Mouse (Mus musculus): ENCODE results near the gene Trim40. TPM values are rescaled to one million over a fixed set of nuclear protein-coding genes. Genes with fewer than 3 reads are reported as not detected.
"Not testable (repeated sequence)": the region's sequence is repeated elsewhere in the genome, so short reads cannot be mapped to it uniquely, and the experiment has no call there.

Gene Trim40
- polyA plus RNA-seq, 1 experiment = not detected

DNA sequence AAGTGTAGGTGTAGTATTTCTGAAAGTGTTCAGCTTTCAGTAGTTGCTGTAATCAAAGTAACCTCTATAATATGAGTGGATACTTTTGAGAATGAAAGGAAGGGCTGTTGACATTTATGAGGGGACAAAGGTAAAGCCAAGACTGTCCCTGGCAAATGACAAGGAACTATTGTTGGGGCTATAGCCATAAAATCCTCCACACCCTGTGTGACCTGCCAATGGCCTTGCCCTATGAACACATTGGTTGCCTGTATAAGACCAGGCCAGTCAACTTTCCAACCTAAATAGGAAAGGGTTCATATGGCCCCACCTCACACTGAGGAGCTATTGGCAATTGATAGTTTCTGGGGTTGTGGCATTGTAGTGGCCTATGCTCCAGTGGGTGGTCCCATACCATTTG is 7.1 kb upstream of the Trim40 start:
- TF ChIP-seq FLI1 (IDR thresholded peaks at IDR 0.05; ENCODE audit: low read length) = no peak
- TF ChIP-seq GATA1 (IDR thresholded peaks at IDR 0.05; ENCODE audit: borderline replicate concordance, low read length) = no peak
- no peak overlapping the region for H3K4me3 ChIP-seq (replicated peaks)
- no peaks in the 10 kb centered on the region for H3K9me3 ChIP-seq
- H3K36me3 ChIP-seq (replicated peaks; ENCODE audit: low read length) = no peaks in the 10 kb centered on the region
- peaks cover 31% of the 10 kb centered on the region for H3K4me1 ChIP-seq
- H3K27me3 ChIP-seq (replicated peaks) = peaks cover 47% of the 10 kb centered on the region

DNA sequence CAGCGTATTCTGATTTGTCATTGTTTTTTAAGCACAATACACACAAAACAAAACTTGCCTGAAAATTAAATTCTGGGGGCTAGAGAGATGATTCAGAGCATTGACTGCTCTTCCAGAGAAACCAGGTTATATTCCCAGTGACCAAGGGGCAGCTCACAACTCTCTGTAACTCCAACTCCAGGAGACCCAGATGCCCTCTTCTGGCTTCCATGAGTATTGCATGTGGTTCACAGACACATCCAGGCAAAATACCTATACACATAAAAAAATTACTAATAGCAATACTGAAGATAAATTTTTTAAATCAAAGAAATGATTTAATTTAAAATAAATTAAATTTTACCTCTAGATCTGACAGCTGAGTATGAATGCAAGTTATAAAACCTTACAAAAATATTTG is 6.7 kb upstream of the Trim40 start:
- no peak for TF ChIP-seq GATA1 (IDR thresholded peaks at IDR 0.05; ENCODE audit: borderline replicate concordance, low read length)
- TF ChIP-seq FLI1 (IDR thresholded peaks at IDR 0.05; ENCODE audit: low read length) = no peak
- H3K4me3 ChIP-seq (replicated peaks) = no peak overlapping the region
- no peaks in the 10 kb centered on the region for H3K36me3 ChIP-seq (replicated peaks; ENCODE audit: low read length)
- H3K27me3 ChIP-seq (replicated peaks) = peaks cover 47% of the 10 kb centered on the region
- no peaks in the 10 kb centered on the region for H3K9me3 ChIP-seq
- H3K4me1 ChIP-seq = peaks cover 31% of the 10 kb centered on the region

DNA sequence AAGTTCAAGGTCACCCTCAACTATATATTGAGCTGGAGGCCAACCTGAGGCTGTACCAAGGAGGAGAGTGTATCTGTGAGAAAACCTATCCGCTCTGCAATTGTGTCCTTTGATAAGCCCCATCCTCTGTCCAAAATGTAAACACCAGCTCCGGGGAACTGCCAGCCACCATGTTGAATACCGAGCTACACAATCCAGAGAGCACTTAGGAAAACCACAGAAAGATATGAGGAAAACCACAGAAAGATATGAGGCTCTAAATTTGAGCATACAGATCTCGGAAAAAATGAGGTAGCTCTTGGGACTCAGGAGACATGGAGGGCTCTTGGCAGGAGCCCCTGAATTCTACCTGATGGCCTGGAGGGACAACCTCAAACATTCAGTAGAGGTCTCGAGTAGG is 3.5 kb upstream of the Trim40 start:
- H3K4me3 ChIP-seq (replicated peaks) = no peak overlapping the region
- peaks cover 52% of the 10 kb centered on the region for H3K27me3 ChIP-seq (replicated peaks)
- no peaks in the 10 kb centered on the region for H3K9me3 ChIP-seq
- H3K36me3 ChIP-seq (replicated peaks; ENCODE audit: low read length) = no peaks in the 10 kb centered on the region
- no peak for TF ChIP-seq GATA1 (IDR thresholded peaks at IDR 0.05; ENCODE audit: borderline replicate concordance, low read length)
- TF ChIP-seq FLI1 (IDR thresholded peaks at IDR 0.05; ENCODE audit: low read length) = no peak
- H3K4me1 ChIP-seq = peaks cover 27% of the 10 kb centered on the region

DNA sequence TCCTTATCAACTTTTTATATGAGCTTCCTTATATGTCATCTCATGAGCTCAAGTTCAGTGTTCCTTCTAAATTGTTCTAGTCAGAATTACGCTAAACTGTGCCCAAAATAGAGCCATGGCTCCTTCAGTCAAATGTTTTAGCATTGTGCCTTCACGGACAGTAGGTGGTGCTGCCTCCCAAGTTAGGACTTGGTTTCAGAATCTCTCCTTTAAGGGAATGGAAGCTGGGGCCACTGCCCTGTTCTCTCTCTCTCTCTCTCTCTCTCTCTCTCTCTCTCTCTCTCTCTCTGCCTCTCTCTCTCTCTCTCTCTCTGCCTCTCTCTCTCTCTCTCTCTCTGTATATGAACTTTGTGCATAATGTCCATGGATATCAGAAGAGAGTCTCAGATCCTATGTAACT is 2.4 kb upstream of the Trim40 start:
- H3K27me3 ChIP-seq (replicated peaks) = peaks cover 48% of the 10 kb centered on the region

DNA sequence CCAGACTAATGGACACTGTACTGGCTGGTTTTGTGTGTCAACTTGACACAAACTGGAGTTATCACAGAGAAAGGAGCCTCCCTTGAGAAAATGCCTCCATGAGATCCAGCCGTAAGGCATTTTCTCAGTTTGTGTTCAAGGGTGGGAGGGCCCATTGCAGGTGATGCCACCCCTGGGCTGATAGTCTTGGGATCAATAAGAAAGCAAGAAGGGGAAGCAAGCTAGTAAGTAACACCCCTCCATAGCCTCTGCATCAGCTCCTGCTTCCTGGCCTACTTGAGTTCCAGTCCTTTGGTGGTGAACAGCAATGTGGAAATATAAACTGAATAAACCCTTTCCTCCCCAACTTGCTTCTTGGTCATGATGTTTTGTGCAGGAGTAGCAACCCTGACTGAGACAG is 1.6 kb upstream of the Trim40 start:
- peaks cover 23% of the 10 kb centered on the region for H3K4me1 ChIP-seq

More for the DNA sequence above, 2.4 kb upstream of the Trim40 start:
- no peaks in the 10 kb centered on the region for H3K36me3 ChIP-seq (replicated peaks; ENCODE audit: low read length)
- H3K4me3 ChIP-seq (replicated peaks) = no peak overlapping the region
- no peak for TF ChIP-seq GATA1 (IDR thresholded peaks at IDR 0.05; ENCODE audit: borderline replicate concordance, low read length)
- no peak for TF ChIP-seq FLI1 (IDR thresholded peaks at IDR 0.05; ENCODE audit: low read length)
- peaks cover 23% of the 10 kb centered on the region for H3K4me1 ChIP-seq
- H3K9me3 ChIP-seq = no peaks in the 10 kb centered on the region

DNA sequence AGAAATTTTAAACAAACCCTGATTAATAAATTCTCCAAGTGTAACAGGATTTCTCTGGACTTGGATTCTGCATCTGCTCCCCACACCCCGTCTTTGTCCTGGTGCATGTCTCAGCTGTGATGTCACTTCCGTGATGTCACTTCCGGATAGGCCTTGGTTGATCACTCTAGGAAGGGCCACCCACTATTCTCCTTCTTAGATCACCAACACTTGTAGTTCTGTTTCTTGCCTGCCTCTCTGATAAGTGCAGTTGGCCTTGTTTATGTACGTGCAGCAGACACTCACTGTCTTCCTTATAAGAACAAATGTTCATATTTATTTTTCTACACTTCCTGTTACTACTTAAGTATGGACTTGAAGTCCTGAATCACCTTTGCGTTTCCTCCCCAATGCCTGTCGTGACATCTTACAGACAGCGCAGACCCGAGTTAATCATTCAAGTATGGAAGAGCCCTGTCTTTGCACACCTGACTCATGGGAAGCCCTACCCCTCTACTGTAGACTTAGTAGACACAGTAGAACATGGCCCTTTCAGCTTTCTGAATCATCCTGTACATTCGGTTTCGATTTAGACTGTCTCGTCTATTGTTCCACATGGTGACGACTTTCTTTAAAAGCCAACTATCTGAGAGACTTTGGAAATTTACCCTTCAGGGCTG is 4.7 kb downstream of the Trim40 start:
- TF ChIP-seq GATA1 (IDR thresholded peaks at IDR 0.05; ENCODE audit: borderline replicate concordance, low read length) (no peak), FLI1 (IDR thresholded peaks at IDR 0.05; ENCODE audit: low read length) (no peak)
- Histone ChIP-seq H3K27me3 (replicated peaks) (peaks cover 42% of the 10 kb centered on the region), H3K36me3 (replicated peaks; ENCODE audit: low read length) (no peaks in the 10 kb centered on the region), H3K4me3 (replicated peaks) (no peak overlapping the region), H3K4me1 (peaks cover 7% of the 10 kb centered on the region), H3K9me3 (no peaks in the 10 kb centered on the region)

More for the DNA sequence above, 1.6 kb upstream of the Trim40 start:
- not testable (repeated sequence) for H3K4me3 ChIP-seq (replicated peaks); H3K9me3 ChIP-seq; H3K36me3 ChIP-seq (replicated peaks; ENCODE audit: low read length)
- H3K27me3 ChIP-seq (replicated peaks) = peaks cover 47% of the 10 kb centered on the region

DNA sequence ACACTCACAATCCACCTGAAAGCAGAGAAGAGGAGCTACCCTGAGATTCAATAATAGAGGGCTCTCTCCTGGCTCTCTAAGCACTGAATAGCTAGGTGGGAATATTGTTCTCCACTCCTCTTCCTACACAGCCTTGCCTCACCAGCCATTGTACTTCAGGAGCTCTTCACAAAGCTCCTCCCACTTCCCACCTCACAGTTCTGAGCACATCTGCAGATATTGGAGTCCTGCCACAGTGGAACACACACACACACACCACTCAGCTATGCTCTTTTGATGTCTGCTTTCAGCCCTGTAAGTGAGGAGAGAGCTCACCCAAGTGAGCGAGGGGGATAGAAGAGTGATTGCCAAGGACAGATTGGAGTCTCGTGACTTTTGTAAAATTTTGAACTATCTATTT is 6.6 kb downstream of the Trim40 start:
- no peaks in the 10 kb centered on the region for H3K36me3 ChIP-seq (replicated peaks; ENCODE audit: low read length)
- H3K27me3 ChIP-seq (replicated peaks) = peaks cover 36% of the 10 kb centered on the region
- H3K4me1 ChIP-seq = peaks cover 13% of the 10 kb centered on the region
- TF ChIP-seq GATA1 (IDR thresholded peaks at IDR 0.05; ENCODE audit: borderline replicate concordance, low read length) = no peak
- TF ChIP-seq FLI1 (IDR thresholded peaks at IDR 0.05; ENCODE audit: low read length) = no peak
- no peak overlapping the region for H3K4me3 ChIP-seq (replicated peaks)
- peaks cover 7% of the 10 kb centered on the region for H3K9me3 ChIP-seq

DNA sequence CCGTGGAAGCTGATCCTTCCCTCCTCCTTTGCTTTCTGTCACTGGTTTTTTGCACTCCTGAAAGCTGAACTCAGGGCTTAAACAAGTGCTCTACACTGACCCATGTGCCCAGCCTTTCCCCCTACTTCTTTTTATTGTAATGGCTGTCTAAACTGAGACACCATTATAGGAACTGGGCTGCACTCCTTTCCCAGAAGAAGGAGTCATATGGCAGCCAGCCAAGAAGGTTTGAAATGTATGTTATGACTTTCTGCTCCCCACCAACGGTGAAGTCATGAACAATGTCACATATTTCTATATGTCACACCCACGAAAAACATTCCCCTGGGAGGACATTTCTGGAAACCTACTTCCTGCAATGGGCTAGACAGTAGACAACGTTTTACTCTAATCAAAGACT is 15.3 kb downstream of the Trim40 start:
- Histone ChIP-seq H3K4me3 (replicated peaks) (no peak overlapping the region), H3K9me3 (peaks cover 8% of the 10 kb centered on the region), H3K4me1 (peaks cover 33% of the 10 kb centered on the region), H3K27me3 (replicated peaks) (peaks cover 51% of the 10 kb centered on the region), H3K36me3 (replicated peaks; ENCODE audit: low read length) (no peaks in the 10 kb centered on the region)
- no peak for TF ChIP-seq FLI1 (IDR thresholded peaks at IDR 0.05; ENCODE audit: low read length)
- TF ChIP-seq GATA1 (IDR thresholded peaks at IDR 0.05; ENCODE audit: borderline replicate concordance, low read length) = no peak

DNA sequence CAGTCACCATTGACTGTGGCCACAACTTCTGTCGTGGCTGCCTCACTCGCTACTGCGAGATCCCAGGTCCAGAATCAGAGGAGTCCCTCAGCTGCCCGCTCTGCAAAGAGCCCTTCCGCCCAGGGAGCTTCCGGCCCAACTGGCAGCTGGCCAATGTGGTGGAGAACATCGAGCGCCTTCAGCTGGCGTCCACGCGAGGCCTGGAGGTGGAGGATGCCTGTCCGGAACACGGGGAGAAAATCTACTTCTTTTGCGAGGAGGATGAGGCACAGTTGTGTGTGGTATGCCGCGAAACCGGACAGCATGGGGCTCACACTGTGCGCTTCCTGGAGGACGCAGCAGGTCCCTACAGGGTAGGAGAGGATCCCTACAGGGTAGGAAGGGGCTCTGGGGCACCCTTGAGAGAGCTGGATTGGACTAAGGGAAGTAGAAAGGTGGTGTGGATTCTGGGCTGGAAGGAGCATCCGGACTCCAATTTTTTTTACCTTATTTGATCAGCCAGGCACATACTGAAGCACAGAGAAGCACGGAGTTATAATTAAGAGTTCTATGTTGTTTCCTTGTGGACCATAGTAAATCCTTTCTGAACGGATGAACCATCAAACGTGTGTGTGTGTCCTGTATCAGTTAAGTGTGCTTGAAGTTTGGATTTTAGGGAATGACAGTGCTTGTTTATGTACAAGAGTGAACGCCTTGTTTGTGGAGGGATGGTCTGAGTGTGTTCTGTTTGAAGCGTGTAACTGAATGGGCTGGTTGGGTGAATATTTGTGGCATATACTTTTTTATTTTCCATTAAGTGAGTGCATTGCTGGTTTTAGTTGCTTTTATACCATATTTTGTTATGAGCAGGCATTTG is 19.7 kb downstream of the Trim40 start:
- H3K27me3 ChIP-seq (replicated peaks) = peaks cover 45% of the 10 kb centered on the region
- peaks cover 55% of the 10 kb centered on the region for H3K4me1 ChIP-seq
- no peaks in the 10 kb centered on the region for H3K36me3 ChIP-seq (replicated peaks; ENCODE audit: low read length)
- TF ChIP-seq FLI1 (IDR thresholded peaks at IDR 0.05; ENCODE audit: low read length) = no peak
- TF ChIP-seq GATA1 (IDR thresholded peaks at IDR 0.05; ENCODE audit: borderline replicate concordance, low read length) = no peak
- no peaks in the 10 kb centered on the region for H3K9me3 ChIP-seq
- H3K4me3 ChIP-seq (replicated peaks) = no peak overlapping the region

DNA sequence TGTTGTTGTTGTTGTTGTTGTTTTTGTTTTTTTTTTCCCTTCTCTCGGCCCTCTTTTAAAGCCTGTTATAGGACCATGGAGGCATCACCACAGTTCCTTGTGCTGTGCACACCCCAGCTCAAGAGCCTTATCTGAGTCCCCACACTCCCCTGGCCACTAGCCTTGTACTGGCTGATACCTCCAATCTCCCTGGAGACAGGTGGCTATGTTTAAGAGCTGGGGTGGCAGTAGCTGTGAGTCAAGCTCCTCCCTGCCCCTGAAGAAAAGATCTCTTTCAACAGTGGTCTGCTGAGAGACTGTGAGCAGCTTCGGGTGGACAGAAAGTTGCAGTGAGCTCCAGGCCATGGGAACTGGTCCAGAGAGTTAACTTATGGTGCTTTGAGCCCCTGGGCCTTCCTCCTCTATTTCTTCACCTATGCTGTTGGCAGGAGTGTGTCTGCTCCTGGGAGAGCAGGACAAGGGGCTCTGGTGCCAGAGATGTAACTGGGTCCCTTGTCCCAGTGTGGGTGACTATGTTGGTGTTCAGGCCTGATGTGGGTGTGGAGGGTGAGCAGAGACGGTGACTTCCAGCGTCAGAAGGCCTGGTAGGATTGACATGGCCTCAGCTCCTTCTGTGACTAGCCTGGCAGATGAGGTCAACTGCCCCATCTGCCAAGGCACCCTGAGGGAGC is 20.5 kb downstream of the Trim40 start, which contains the start of gene Trim10:
Gene Trim10 (plus strand): TSS at position 291 of the 671 bp plus-strand sequence.
- H3K4me3 ChIP-seq (replicated peaks) = peak within 1 kb of the TSS; percentile 40
- H3K36me3 ChIP-seq (replicated peaks; ENCODE audit: low read length) = no peaks in the 10 kb centered on the region
- no peaks in the 10 kb centered on the region for H3K9me3 ChIP-seq
- peaks cover 58% of the 10 kb centered on the region for H3K4me1 ChIP-seq
- no peak for TF ChIP-seq FLI1 (IDR thresholded peaks at IDR 0.05; ENCODE audit: low read length)
- no peak for TF ChIP-seq GATA1 (IDR thresholded peaks at IDR 0.05; ENCODE audit: borderline replicate concordance, low read length)
- H3K27me3 ChIP-seq (replicated peaks) = peaks cover 49% of the 10 kb centered on the region
